Mouse (Mus musculus) MEL (cell line): ENCODE data around the gene Eif1b.

ENCODE experiments used
- CHD2 ChIP-seq: IDR thresholded peaks from 2 replicates; pipeline ENCODE4 v1.6.1; 2011; ENCODE audit warnings: low read length, improper control_type of control experiment
- CTCF ChIP-seq, 3 experiments: IDR thresholded peaks in 2 of 3; conservative IDR thresholded peaks in 1 of 3; 2 replicates each; pipeline ENCODE4 v1.5.1; 2011 to 2012; ENCODE audit warnings: low read length in 3 of 3, low read depth in 2 of 3, mild to moderate bottlenecking in 2 of 3, improper control_type of control experiment in 1 of 3, inconsistent platforms in 1 of 3, mixed read lengths in 1 of 3, moderate library complexity in 1 of 3; ENCODE audit not compliant: control insufficient read depth in 1 of 3, insufficient read depth in 1 of 3, poor library complexity in 1 of 3, severe bottlenecking in 1 of 3
- EP300 ChIP-seq, 2 experiments: IDR thresholded peaks; 2 replicates each; pipeline ENCODE4 v1.6.1; 2011; ENCODE audit warnings: improper control_type of control experiment in 2 of 2, low read length in 2 of 2, low read depth in 1 of 2, mild to moderate bottlenecking in 1 of 2
- GABPA ChIP-seq: IDR thresholded peaks from 2 replicates; pipeline ENCODE4 v1.6.1; 2012; ENCODE audit warnings: low read depth, mild to moderate bottlenecking, inconsistent platforms, low read length, improper control_type of control experiment, moderate library complexity
- GATA1 ChIP-seq: IDR thresholded peaks from 2 replicates; pipeline ENCODE4 v1.6.1; 2011; ENCODE audit warnings: low read depth, low read length, improper control_type of control experiment
- MXI1 ChIP-seq: IDR thresholded peaks from 2 replicates; pipeline ENCODE4 v1.6.1; 2011; ENCODE audit warnings: mild to moderate bottlenecking, low read depth, low read length, improper control_type of control experiment
- POLR2A ChIP-seq, 2 experiments: IDR thresholded peaks; 2 replicates each; pipeline ENCODE4 v1.6.1; 2011 to 2012; ENCODE audit warnings: low read length in 2 of 2, mild to moderate bottlenecking in 2 of 2, control low read depth in 1 of 2, improper control_type of control experiment in 1 of 2, low read depth in 1 of 2, moderate library complexity in 1 of 2; ENCODE audit not compliant: control insufficient read depth in 1 of 2, insufficient read depth in 1 of 2, poor library complexity in 1 of 2
- POLR2AphosphoS2 ChIP-seq: IDR thresholded peaks from 2 replicates; pipeline ENCODE4 v1.6.1; 2011; ENCODE audit warnings: low read length, improper control_type of control experiment

GRCm38 (mm10) chr9:120521161-120521560 is 29.1 kb downstream of the Eif1b start:
- TF ChIP-seq POLR2A (IDR thresholded peaks at IDR 0.05; ENCODE audit: control insufficient read depth in 1 of 2, insufficient read depth in 1 of 2, low read depth in 1 of 2, low read length in 2 of 2, poor library complexity in 1 of 2) (no peak), CHD2 (no peak), GATA1 (no peak), CTCF (IDR thresholded peaks at IDR 0.05 in 2 of 3, conservative IDR thresholded peaks at IDR 0.05 in 1 of 3; ENCODE audit: control insufficient read depth in 1 of 3, insufficient read depth in 1 of 3, low read depth in 2 of 3, low read length in 3 of 3, poor library complexity in 1 of 3, severe bottlenecking in 1 of 3) (no peak), EP300 (IDR thresholded peaks at IDR 0.05; ENCODE audit: low read depth in 1 of 2, low read length in 2 of 2) (no peak), MXI1 (no peak), POLR2AphosphoS2 (no peak), GABPA (no peak)
